Mouse (Mus musculus) cerebellum, adult 11-12 months (tissue): ENCODE results near the gene Vps45.

Source experiments
- DNase-seq: peaks from one replicate; pipeline ENCODE4 v3.0.0; 2022

Gene Vps45

DNA sequence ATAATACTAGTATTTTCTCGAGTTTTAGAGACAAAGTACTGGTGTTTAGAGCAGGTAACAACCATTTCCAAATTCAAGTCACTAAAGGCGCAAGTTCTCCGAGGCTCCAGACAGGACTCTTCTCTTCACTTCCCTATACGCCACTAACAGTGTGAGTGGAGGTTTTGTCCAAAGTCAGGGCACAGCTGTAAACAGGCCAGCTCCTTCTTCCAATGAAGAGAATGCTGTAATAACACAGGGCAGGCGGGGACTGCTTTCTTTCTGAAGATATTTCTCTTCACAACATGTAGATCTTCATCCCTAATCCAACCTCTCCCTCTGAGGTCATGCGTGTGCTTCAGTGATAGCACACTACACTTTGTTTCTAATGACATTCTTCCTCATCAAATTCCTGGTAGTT is 21.5 kb downstream of the Vps45 start:
- no peak for DNase-seq

DNA sequence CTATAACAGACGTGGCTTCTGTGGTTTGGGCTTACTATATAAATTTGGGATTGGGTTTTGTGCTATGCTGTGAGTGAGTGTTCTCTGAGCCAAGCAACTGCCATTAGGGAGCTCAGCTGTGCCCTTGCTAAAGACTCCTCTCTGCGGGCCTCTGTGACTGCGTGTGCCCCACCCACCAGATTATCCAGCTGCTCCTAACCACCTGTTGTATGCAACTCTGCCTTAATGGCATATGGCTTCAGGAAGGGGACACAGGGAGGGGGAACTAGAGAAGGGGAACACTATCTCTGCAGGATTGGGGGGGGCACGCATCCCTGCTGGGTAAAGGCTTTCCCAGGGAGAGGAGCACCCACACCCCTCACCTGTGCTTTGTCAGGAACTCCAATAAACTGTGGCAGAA is 25.2 kb downstream of the Vps45 start:
- no peak for DNase-seq

DNA sequence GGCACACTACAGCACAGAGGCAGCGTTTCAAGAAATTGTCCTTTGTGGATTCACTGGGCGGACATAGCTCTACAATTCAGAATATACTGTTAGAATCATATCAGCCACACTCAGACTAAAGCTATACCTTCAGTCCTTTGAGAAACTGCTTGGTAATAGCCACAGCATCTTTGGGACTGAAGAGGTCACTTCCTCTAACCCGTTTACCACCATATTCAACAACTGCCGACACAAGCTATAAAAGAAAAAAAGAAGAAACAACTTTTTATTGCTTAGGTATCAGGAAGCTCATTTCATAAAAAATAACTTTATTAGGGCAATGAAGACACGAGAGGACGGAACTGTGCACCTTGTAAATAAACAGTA is 25.6 kb downstream of the Vps45 start:
- no peak for DNase-seq

DNA sequence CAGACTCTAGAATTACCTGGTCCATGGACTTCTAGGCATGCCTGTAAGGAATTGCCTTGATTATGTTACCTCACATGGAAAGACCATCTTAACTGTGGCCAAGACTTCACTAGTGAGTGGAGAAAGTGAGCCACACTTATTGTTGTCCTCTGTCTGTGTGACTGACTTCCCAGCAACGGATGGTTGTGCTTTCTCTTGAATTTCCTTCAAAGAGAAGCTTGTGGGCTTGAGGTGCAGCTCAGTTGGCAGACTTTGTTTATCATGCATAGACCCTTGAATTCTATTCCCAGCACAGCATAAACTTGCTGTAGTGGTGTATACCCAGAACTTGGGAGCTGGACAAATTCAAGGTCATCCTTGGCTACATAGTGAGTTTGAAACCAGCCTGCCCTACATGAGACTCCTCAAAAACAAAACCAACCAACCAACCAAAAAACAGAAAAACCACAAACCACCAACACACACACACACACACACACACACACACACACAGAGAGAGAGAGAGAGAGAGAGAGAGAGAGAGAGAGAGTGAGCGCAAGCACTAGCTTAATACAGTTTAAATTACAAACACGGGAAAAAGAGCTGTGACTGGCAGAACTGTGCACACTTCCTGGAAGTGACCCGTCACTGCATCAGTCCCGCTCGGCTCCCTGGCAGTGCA is 26.1 kb downstream of the Vps45 start:
- no peak for DNase-seq

DNA sequence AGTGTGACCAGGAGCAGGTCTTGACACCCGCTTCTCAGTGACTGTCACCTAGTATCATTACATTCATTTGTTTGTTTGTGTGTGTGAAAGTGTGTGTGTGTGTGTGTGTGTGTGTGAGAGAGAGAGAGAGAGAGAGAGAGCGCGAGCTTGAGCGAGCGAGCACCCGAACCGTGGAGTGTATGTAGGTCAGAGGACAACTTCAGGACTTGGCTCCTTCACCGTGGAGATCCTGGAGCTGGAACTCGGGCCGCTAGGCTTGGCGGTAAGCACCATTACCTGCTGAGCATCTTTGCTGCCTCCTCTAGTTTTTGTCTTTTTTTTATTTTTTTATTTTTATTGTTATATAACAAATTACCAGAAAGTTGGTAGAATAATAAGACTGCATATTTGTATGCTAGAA is 28.5 kb downstream of the Vps45 start:
- DNase-seq, result peak; percentile 90

DNA sequence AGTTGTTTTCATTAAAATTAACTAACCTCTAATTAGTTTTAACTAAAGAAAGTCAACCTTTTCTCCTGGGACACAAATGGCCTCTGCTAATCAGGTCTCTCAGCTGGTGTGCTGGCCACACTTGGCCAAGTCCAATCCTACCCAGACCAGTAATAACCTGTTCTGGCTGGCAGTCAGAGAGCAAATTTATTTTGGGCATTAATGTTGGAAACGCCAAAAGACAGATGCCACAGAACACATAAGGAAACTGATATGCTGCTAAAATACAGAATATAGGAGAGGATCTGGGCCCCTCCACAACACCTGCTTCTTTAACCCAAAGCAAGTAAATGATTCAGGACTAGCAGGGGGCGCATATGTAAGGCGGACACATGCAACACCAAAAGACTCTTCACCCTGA is 28.9 kb downstream of the Vps45 start:
- DNase-seq, result peak; percentile 87

DNA sequence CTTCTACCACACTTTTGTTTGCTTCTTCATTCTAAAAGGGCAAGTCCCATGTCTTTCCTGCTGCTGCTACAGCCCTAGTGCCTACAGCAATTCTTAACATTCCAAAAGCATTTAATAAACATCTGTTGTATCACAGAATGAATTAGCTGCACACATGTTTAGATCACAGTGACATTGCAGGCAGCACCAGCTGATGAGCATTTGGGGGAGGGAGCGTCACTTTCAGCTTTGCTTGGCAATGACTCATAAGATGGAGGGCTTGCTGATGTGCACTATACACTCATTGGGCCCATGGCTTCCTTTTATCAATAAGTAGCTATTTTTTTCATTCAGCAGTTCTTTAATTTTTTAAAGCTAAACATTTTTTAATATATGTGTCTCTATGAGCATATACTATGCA is 30.4 kb downstream of the Vps45 start:
- no peak for DNase-seq

DNA sequence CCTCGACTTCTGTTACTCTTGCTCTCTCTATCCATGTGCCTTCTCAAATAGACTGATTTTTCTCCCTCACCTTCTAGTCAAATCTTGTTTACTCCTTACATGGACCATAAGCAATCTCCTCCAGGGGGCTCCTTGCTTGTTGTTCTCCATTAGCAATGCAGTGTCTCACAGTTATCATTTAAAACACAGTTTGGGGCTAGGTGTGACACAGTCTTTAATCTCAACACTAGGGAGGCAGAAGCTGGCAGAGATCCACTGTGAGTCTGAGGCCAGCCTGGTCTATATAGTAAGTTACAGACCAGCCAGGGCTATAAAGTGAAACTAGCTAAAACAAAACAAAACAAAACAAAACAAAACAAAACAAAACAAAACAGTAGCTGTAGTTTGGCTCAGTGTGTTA is 31.1 kb downstream of the Vps45 start:
- DNase-seq, result no peak

DNA sequence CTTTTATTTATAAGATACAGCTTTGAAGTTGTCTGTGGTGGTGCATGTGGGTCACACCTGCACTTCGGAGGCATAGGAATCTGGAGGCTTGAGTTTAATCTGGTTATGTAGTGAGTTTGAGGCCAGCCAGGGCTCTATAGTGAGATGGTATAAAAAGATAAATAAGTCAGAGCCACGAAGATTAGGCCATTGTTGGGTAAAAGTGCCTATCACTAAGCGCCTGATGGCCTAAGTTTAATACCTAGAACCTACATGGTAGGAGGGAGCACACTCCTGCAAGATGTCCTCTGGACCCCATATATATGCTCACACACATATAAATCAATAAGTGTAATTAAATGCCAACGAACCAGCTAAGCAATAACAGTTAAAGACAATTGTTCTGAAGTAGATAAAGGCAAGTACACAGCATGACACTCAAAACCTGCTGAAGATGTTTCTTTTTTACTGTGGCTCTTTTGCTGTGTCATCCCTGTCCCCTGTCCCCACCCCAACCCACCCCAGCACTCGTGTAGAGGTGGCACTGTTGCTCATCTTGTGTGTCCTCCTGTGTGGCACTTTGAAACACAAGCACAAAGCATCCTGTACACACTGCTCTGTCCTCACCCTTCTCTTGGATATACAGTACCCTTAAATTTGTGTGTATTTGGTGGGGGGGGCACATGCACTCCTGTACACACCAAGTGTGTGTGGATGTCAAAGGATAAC is 36.7 kb downstream of the Vps45 start:
- DNase-seq, result no peak

DNA sequence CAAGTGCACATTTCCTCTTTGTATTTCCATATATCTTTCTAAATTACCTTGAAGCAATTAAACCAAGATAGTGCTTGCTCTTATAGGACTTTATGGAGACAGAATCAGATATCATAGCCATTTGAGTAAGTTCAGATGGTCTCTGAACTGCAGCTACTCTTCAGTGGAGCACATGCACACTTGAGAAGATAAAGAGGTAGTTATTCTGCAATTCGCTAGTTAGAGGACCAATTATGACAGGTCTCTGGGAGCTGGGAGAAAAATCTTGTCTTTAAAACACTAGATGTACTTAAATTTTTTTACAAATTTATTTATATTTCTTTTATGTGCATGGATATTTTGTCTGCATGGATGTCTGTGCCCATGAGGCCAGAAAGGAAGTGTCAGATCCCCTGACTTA is 37.5 kb downstream of the Vps45 start:
- DNase-seq, result no peak

DNA sequence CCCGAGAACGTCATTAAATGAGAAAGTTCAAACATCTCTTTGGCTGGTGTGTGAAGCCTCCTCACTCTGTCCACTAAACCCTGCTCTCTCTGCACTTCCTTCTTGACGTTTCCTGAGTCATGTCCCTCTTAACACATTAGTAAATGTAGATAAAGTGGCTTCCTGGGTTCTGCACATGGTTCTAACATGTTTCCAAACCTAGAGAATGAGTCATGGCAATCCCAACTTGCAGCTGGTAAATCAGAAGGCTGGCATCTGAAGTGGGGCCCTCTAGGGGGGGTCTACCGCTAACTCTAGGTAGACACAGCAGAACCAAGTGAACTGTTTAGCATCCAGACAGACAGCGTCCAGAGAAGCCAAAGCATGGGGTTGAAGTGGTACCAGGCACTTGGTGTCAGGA is 40.8 kb downstream of the Vps45 start:
- no peak for DNase-seq

DNA sequence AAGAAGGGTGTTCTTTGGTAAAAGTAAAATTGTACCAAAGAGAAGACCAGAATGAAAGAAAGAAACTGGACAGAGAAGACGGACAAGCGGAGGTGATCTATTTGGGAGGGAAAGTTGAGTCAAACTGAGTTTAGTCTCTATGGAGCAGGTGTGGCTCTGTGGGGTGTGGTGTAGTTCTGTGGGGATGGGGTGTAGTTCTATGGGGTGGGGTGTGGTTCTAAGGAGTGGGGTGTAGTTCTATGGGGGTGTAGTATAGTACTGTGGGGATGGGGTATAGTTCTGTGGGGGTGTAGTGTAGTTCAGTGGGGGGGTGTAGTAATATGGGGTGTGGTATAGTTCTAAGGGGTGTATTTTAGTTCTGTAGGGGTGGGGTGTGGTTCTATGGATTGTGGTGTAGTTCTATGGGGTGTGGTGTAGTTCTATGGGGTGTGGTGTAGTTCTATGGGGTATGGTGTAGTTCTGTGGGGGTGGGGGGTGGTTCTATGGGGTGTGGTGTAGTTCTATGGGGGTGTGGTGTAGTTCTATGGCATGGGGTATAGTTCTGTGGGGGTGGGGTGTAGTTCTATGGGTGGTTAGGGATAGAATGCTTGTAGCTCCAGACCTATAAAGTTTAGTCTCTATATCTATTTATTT is 41.9 kb downstream of the Vps45 start:
- DNase-seq, result peak; percentile 1

DNA sequence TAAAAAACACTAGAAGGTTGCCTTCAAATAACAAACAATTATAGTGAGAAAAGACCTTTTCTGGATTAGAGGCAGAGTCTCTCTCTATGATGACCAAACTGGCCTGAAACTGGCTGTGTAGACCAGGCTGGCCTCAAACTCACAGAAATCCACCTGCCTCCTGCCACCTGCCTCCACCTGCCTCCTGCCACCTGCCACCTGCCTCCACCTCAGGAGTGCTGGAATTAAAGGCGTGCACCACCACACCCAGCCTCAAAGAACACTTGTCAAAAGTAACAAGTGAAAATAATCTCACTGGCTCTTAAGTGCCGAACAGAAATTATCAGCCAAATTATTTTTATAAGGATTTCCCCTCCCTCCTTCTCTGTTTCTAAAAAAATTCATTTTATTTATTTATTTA is 42.6 kb downstream of the Vps45 start:
- no peak for DNase-seq

DNA sequence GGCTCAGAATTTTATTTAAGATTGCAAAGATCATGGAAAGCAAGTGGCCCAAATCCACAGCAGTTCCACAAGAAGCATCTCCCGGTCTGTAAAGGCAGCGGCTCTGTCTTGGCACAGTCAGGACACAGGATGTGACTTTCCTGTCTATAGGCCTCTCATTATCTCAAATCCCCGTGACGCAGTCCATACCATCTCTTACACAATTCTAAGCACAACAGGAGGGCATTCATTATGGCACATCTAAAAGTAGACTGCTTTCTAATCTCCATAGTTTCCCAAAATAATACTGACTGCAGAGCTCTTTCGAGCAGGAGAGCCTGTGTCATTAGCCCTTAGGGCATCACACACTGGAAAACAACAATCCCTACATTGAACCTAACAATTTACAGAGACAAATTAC is 45.5 kb downstream of the Vps45 start:
- DNase-seq, result no peak

DNA sequence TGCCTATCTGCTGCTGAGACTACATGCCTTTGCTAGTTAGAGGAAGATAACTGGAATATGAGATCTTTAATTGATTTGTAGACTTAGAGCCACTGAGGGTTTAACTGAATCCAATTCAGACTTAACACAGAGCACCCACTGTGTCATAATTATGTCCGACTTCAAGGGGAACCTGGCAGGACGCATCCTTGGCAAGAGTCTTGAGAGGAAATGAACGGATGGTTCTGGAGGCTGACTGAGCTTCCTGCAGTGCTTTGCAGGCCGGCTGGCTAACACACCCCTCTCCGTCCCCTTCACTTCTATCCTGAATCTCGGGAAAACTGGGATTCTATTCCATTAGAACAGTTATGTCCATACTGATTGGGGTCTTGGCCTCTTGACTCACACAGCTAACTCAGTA is 49.8 kb downstream of the Vps45 start:
- DNase-seq, result no peak

DNA sequence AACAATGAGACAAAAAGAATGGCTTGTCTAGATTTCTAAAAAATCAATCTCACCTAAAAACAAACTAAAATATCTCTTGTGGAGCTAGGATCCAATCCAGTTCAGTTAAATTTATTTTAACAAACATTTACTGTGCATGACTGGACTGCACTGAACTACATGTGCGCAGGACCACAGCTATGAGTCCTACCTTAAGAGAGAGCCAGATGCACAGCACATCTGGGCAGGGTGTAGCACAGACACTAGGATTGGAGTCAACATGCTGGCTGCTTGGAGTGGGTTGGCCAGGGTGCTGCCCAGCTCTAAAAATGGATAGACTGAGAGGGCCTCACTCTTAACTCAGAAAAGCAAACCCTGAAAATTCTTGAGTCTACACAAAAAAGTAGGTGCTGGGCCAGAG is 56.7 kb downstream of the Vps45 start:
- DNase-seq, result no peak

DNA sequence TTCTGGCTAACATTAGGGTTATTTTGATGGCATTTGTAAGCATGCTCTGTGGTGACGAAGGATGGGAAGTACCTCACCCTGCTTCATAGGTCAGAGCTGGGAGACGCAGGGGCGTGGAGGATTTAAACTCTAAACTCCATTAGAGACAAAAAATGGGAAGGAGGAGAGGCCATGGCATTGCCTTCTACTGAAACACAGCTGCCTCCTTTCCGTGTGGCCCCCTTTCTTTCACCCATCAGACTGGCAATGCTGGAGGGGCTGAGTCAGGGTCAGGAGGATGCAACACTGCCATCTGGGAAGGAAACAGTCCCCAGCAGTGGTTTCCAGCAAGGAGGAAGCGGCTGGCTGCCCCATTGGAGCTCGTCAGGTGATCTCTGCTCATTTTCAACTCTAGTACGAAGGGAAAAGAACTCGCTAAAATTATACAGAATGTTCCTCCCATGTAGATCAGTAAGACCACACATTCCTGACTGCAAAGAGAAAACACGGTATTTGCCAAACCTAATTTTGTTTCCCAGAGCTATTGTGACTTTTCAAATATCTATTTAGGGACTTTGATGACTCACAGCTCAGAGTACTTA is 57.3 kb downstream of the Vps45 start:
- DNase-seq, result no peak

DNA sequence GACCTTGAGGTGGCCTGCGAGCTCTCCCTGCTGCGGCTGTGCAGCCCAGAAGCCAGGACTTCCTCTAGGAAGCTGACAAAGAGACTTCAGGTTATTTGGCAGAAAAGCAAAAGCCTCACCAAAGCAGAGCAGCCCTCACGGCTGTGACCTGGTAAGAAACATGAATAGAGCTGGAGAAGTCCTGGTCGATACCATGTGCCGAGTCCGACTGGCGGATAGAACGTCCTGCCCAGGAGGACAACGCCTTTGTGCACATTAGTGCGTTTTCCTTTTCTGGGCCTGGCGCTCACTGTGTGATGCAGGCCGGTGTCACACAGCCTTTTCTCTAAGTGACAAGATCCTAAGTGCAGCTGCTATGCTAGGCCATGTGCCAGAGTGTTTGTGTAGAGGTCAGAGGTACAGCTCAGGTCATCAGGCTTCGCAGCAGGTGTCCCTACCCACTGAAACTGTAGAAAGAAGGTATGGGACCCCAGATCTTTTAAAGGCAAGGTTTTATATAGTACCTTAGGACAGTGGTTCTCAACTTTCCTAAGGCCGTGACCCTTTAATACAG is 58.1 kb downstream of the Vps45 start:
- DNase-seq, result no peak

DNA sequence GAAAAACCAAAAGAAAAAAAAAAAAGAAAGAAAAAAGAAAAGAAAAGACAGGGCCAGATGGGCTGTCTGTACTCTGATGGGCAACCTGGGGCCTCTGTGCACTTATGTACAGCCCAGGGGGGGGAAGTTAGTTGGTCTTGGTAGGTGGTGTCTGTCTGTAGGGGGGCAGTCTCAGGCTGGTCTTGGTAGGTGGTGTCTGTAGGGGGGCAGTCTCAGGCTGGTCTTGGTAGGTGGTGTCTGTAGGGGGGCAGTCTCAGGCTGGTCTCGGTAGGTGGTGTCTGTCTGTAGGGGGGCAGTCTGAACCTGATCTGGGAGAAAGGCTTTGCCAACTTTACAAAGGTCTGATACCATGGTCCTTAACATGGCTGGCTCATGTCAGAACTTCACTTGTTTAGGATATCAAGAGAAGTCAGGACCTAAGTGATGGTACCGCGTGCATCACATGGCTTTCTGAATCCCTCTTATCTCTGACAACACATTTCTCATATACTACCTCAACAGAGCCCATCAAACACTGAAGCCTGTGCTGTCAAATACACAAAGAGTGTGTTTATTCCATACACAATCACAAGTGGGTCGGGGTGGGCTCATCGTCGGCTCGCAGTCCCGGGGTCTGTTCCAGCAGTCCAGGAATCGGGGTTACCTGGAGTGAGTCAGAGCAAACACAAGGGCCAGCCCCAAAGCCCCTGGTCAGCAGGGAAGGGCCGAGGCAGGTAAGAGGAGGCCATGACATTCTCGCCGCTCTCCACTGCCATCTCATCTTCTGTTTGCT is 58.8 kb downstream of the Vps45 start:
- no peak for DNase-seq

DNA sequence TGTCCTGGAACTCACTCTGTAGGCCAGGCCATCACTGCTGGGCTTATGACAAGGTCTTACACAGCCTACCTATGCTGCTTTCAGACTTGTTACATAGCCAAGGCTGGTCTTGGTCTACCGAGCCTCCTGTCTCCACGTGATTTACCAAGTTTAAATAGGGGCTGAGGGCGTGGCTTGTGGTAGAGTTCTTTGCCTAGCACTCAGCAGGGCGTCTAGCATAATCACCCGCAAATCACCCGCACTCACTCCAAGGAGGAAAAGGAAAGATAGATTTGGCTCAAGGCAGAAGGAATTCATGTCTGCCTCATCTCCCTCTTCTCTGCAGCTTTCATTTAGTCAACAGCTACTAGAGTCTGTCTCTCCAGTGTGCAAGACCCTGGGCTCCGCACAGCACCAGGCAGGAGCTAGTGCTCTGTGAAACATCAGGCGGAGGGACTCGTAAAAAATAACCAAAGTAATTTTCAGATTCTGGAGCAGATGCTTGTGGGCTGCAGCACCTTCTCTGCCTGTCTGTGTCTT is 61.0 kb downstream of the Vps45 start:
- DNase-seq, result no peak

DNA sequence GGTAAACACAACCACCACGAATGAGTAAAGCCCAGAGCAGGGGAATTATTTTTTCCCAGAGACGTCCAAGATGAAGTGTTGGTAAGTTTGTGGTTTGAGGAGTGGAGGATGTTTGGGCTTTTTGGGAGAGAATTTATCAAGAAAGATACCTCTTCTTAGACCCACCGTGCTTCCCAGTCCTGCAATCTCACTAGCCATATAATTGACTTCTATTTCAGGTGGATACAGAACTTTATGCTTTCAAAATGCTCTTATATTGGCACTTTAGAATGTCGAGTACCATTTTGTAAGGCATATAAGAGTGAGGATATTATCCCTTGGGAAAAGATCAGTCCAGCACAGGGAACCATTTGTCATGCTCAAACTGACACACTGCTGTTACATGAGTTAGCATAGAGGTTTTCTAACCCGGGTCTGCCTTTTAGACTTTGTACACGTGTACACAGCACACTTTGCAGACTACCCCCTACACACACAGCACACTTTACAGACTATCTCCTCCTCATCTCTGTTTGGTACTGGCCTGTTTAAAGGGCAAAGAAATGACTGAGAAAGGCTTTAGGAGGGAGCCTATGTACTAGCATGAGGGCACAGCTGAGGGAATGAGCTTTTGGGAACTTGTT is 61.7 kb downstream of the Vps45 start:
- DNase-seq, result no peak

DNA sequence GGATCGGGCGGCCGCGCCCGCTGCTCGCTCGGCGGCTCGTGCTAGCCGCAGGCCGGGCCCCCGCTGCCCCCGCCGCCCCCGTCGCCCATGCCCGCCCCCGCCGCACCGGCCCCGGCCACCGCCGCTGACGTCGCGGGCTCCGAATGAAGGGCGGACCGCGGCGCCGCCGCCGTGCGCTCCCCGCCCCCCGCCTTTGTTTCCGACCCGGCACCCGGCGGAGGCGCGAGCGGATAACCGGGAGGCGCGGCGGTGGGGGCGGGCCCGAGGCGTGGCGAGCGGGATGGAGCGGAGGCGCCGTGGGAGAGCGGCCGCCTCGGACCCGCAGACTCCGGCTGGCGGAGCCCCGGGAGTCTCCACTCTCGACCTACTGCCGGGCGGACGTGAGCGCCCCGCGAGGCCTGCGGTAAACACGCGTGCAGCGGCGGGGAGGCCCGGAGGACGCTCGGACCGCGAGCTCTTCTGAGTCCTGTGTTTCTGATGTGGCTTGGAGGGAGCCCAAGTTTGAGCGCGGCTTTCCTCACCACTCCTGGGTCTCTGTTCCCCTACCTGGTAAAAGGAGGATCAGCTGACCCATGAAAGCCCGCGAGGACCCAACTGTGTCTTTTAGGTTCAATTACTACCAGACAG is 62.4 kb downstream of the Vps45 start, which contains the start of gene Plekho1:
Plekho1 (minus strand) TSS at position 200 of the 627 bp plus-strand sequence.
- DNase-seq, result peak; percentile 75
